Mouse (Mus musculus) CD4-positive, CD25-positive, alpha-beta regulatory T cell, adult 4 months (primary cell): ENCODE measurements around the gene Nlk. TPM values are rescaled to one million over a fixed set of nuclear protein-coding genes. Genes with fewer than 3 reads are reported as not detected.
"Not testable (repeated sequence)": the region's sequence is repeated elsewhere in the genome, so short reads cannot be mapped to it uniquely, and the experiment has no call there.

ENCODE experiments used
- ATAC-seq: one replicate; pipeline ENCODE4 v1.8.0; 2017
- polyA plus RNA-seq, 2 experiments: library from polyadenylated mRNA; unstranded; fragments of 100-300 nt; shearing (Covaris generic); gene quantifications; one replicate each; pipeline ENCODE4 v1.2.1; 2017

Gene Nlk
- polyA plus RNA-seq, 2 experiments from 2014 or later = 17.9 to 35.2 TPM

DNA sequence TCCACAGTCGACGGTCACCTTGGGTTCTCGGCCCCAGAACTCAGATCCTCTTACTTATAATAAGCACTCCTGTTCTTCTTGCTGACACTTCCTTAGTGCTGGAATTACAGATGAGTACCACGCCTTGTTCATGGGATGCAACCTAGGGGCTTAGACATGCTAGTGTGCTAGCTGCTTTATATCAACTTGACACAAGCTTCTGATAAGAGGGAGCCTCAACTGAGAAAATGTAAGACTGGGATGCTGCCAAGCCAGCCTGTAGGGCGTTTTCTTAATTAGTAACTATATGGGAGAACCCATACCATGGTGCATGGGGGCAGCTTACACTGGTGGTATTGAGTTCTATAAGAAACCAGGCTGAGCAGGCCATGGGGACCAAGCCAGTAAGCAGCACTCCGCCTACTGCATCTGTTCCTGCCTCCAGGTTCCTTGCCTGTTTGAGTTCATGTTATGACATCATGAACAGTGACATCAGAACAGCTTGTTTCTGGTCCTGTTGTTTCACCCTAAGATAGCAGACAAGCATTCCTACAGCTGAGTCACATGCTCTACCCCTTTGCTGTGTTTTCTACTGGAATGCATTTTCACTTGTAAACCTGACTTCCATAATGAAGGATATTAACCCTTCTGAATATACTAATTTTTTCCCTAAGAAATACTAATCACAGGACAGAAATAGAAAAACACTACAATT lies 102.8 kb downstream of the Nlk start:
- ATAC-seq = no peak

GRCm38 (mm10) chr11:78587677-78588076 lies 109.5 kb downstream of the Nlk start:
- not testable (repeated sequence) for ATAC-seq

DNA sequence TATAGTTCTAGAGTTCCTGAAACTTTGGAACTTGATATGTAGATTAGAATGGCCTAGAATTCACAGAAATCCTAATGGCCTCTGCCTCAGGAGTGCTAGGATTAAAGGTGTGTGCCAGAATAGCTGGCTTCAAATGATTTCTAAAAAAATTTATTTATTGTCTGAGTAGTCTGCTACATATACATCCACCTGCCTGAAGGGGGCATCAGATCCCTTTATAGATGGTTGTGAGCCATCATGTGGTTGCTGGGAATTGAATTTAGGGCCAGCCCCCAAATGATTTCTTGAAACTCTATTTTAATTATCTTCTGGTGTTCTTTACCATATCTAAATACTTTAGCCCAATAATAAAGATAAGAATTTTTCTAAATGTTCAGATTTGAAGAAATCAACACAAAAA lies 111.1 kb downstream of the Nlk start:
- ATAC-seq = no peak

- ATAC-seq = no peak
These were observed 114.3 kb downstream of the Nlk start for GRCm38 (mm10) chr11:78582848-78583247.

GRCm38 (mm10) chr11:78574975-78575374 lies 122.2 kb downstream of the Nlk start:
- ATAC-seq = no peak

DNA sequence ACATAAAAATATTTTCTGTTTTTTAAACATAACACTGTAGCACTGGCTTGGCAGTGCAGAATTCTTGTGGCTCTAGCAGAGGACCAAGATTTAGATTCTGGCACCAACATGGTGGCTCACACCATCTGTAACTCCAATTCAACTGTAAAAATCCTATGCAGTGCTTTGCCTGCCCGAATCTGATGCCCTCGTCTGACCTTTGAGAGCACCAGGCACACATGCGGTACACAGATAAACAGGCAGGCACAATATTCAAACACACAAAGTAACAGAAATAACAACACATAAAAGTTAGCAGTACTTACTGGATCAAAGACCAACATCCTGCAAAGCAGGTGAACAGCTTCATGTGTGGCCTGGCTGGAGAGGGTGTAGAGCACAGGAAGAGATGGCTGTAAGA lies 122.6 kb downstream of the Nlk start:
- no peak for ATAC-seq

DNA sequence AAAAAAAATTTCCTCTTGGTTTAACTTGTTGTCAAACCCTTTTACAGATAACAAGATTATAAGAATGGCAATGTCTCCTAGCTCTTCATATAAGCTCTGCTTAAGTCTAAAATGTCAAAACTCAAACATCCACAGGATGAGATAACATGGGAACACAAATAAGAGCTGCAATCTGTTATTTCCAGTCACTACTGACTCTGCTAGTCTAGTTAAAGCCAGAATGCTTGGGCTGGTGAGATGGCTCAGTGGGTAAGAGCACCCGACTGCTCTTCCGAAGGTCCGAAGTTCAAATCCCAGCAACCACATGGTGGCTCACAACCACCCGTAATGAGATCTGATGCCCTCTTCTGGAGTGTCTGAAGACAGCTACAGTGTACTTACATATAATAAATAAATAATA lies 123.1 kb downstream of the Nlk start:
- not testable (repeated sequence) for ATAC-seq

DNA sequence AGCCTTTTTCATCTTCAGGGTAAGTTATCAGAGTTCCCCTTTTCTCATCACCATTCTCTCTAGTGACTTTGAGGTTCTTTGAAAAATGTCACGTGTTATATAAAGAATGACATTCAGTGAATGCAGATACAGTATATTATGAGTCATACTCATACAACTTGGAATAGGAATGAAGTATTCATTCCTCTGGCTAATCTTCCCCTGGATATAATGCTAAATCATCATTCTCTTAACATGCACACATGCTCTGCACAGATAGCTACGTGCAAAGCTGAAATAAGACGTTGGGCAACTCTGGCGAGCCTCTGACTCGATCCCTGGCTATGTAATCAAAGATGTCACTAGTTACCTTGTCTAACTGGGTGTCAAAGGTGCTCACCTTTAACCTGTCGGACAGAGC lies 125.3 kb downstream of the Nlk start:
- ATAC-seq = no peak

DNA sequence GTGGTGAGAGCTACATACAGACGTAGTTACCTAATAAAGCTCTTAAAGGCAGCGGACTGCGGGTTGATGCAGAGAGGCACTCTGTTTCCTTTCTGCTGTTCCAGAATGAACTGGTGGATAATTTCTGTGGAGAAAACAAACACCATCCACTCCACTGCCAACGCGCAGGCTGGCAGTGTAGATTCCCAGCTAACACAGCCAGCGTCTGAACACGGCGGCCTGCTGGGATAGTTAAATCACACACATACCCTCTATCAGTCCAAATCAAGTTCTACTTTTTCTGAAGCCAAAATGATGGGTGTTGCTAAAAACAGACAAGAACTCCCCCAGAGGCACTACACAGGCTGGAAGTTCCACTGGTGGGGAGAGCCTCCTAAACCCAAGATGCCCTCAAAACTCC lies 125.7 kb downstream of the Nlk start:
- no peak for ATAC-seq

DNA sequence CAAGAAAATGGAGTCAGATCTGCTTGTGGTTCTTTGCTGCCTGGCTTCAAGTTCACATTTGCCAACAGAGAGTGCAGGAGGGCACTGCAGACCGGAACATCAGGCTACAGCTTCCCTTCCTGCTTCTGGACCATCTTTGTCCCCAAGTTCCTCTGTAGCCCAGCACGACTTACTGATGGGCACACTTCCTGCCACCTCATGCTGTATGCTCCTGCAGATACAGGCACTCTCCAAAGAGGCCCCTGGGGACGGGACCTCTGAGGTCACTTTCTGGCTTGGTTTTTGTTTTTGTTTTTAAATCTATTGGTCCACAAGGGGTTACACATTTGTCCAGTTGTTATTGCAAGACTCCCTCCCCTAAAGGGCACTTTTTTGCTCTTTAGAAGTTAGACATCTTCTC lies 127.4 kb downstream of the Nlk start:
- ATAC-seq = no peak

- ATAC-seq = no peak
These were observed 128.3 kb downstream of the Nlk start for GRCm38 (mm10) chr11:78568827-78569226.

DNA sequence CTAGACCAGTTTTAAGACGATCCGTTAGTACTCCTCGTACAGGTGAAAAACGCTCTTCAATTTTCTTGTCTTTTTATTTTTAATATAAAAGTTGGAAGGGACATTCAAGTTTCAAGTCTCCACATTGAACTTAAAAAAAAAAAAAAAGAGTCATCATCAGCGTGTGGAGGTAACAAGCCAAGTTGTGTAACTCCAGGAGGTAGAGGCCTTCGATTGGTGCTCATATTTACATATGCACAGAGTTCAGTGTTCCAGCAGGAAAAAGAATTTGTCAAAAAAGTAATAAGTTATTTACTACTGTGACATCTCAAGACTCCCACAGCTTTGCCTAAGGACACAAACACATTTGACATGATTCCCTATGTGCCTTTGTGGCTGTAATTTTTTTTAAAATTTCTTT lies 129.6 kb downstream of the Nlk start:
- ATAC-seq = no peak

GRCm38 (mm10) chr11:78566775-78567174 lies 130.4 kb downstream of the Nlk start:
- ATAC-seq = no peak

- peak; percentile 68 for ATAC-seq
These were observed 136.7 kb downstream of the Nlk start for GRCm38 (mm10) chr11:78560447-78560846.

DNA sequence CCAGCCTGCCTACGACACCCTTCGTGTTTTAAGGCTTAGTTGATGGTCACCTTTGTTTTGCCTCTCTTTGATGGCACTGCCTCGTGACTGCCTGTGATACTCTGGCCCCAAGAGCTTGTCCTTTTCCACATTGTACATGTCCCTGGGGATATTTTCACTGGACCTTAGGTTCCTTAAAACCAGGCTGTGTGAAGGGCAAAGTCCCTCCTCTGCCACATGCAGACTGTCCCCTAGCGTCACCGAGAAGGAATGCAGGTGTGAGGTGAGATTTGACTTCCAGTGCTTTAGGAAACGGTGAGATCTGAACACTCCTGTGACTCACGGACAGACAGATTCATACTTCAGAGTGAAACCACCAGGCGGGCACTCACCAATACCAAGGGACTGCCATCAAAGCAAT lies 139.9 kb downstream of the Nlk start:
- no peak for ATAC-seq

- ATAC-seq = no peak
These were observed 141.1 kb downstream of the Nlk start for GRCm38 (mm10) chr11:78556070-78556469.

GRCm38 (mm10) chr11:78555623-78556022 lies 141.6 kb downstream of the Nlk start:
- no peak for ATAC-seq

DNA sequence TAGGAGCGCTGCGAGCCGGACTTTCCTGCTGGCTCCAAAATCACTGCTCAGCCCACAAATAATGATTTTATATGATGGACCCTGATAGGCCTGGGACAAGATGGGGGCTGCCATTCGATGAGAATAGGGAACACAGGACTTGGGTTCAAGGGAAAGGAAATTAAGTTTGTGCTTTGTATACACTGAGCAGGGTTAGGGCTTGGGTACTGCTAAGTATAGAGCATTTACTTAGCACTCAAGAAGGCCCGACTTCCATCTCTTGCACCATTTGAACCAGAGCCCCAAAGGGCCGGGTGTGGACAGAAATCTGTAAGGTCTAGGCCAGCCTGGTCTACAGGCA lies 146.1 kb downstream of the Nlk start:
- no peak for ATAC-seq

GRCm38 (mm10) chr11:78550168-78551058 lies 146.8 kb downstream of the Nlk start, which contains the start of gene Tmem97:
TSS of gene Tmem97 (minus strand) at chr11:78550777.
- peak; percentile 99 for ATAC-seq

- ATAC-seq = no peak
These were observed 147.6 kb downstream of the Nlk start for GRCm38 (mm10) chr11:78549491-78549987.

GRCm38 (mm10) chr11:78547718-78548460 lies 149.3 kb downstream of the Nlk start:
- no peak for ATAC-seq

GRCm38 (mm10) chr11:78545181-78545580 lies 152.0 kb downstream of the Nlk start:
- no peak for ATAC-seq

DNA sequence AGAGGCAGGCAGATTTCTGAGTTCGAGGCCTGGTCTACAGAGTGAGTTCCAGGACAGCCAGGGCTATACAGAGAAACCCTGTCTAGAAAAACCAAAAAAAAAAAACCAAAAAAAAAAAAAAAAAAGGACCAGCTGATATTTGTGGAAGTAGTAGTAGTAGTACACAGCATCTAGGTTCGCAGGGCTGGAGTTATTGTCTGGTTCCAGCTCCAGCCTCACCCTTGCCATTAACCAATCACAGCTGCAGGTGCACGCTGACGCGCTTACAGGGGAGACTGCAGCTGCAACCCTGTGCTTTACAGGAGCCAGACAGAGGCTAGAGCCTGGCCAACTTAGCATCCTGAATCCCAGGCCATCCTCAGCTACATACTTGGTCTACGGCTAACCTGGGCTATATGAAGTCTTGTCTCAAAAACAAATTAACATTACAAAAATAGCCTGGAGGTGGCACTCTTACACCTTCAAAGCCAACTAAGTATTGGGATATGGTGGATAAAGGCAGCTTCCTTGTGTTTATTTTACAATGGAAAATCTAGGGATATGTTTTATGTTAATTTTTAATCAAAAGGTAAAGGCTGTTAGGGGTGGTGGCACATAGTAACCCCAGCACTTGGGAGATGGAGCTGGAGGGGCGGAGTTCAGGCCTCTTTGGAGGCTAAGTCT lies 152.6 kb downstream of the Nlk start:
- no peak for ATAC-seq
